Mouse (Mus musculus) MEL (cell line): Measurements from ENCODE around the gene Serhl. TPM values are rescaled to one million over a fixed set of nuclear protein-coding genes. Genes with fewer than 3 reads are reported as not detected.
A peak's percentile ranks its signal among the peaks of the same experiment; 100 is the strongest.

Experiments
- DNase-seq: peaks from one replicate; pipeline ENCODE4 v3.0.0; 2011; ENCODE audit warnings: low read depth, low spot score
- H3K27ac ChIP-seq: 2 replicates; pipeline ENCODE4 v1.5.1; 2012; ENCODE audit warnings: low read depth, mild to moderate bottlenecking, control low read depth, low read length, moderate library complexity; ENCODE audit not compliant: control insufficient read depth
- H3K27me3 ChIP-seq, 2 experiments: fragments of 150-350 bp in 1 of 2; sonication (generic) in 1 of 2; 2 replicates each; pipeline ENCODE4 v1.6.1; 2012; ENCODE audit warnings: low read length in 2 of 2, mild to moderate bottlenecking in 2 of 2, improper control_type of control experiment in 1 of 2, moderate library complexity in 1 of 2; ENCODE audit not compliant: insufficient read depth in 2 of 2, control insufficient read depth in 1 of 2
- H3K36me3 ChIP-seq, 2 experiments: 2 replicates each; pipeline ENCODE4 v1.6.1; 2012 to 2014; ENCODE audit warnings: low read length in 2 of 2, improper control_type of control experiment in 1 of 2, inconsistent platforms in 1 of 2, mild to moderate bottlenecking in 1 of 2; ENCODE audit not compliant: insufficient read depth in 2 of 2, control insufficient read depth in 1 of 2
- H3K4me1 ChIP-seq, 2 experiments: fragments of 150-350 bp in 1 of 2; sonication (generic) in 1 of 2; 2 replicates each; pipeline ENCODE4 v1.6.1; 2012; ENCODE audit warnings: low read length in 2 of 2, improper control_type of control experiment in 1 of 2, mild to moderate bottlenecking in 1 of 2; ENCODE audit not compliant: insufficient read depth in 2 of 2, control insufficient read depth in 1 of 2
- H3K4me3 ChIP-seq, 2 experiments: fragments of 150-350 bp in 1 of 2; sonication (generic) in 1 of 2; 2 replicates each; pipeline ENCODE4 v1.5.1; 2012; ENCODE audit warnings: low read depth in 2 of 2, low read length in 2 of 2, mild to moderate bottlenecking in 2 of 2, moderate library complexity in 2 of 2, control low read depth in 1 of 2, improper control_type of control experiment in 1 of 2; ENCODE audit not compliant: control insufficient read depth in 1 of 2, insufficient read depth in 1 of 2
- H3K79me2 ChIP-seq: 2 replicates; pipeline ENCODE4 v1.6.1; 2012; ENCODE audit warnings: mild to moderate bottlenecking, low read length, moderate library complexity; ENCODE audit not compliant: control insufficient read depth, poor library complexity, insufficient read depth
- H3K9ac ChIP-seq: 2 replicates; pipeline ENCODE4 v1.6.1; 2012; ENCODE audit warnings: low read depth, mild to moderate bottlenecking, control low read depth, low read length, moderate library complexity; ENCODE audit not compliant: control insufficient read depth, poor library complexity, severe bottlenecking
- H3K9me3 ChIP-seq: fragments of 150-350 bp; sonication (generic); replicated peaks from 2 replicates; pipeline ENCODE4 v1.6.1; 2012; ENCODE audit warnings: mild to moderate bottlenecking, low read length, improper control_type of control experiment, moderate library complexity; ENCODE audit not compliant: insufficient read depth
- BHLHE40 ChIP-seq: IDR thresholded peaks from 2 replicates; pipeline ENCODE4 v1.6.1; 2012; ENCODE audit warnings: low read depth, mild to moderate bottlenecking, inconsistent platforms, low read length, improper control_type of control experiment, borderline replicate concordance
- CHD1 ChIP-seq: IDR thresholded peaks from 2 replicates; pipeline ENCODE4 v1.6.1; 2012; ENCODE audit warnings: low read depth, mild to moderate bottlenecking, inconsistent platforms, low read length, improper control_type of control experiment
- CHD2 ChIP-seq: IDR thresholded peaks from 2 replicates; pipeline ENCODE4 v1.6.1; 2011; ENCODE audit warnings: low read length, improper control_type of control experiment
- CTCF ChIP-seq, 3 experiments: IDR thresholded peaks in 2 of 3; conservative IDR thresholded peaks in 1 of 3; 2 replicates each; pipeline ENCODE4 v1.5.1; 2011 to 2012; ENCODE audit warnings: low read length in 3 of 3, low read depth in 2 of 3, mild to moderate bottlenecking in 2 of 3, improper control_type of control experiment in 1 of 3, inconsistent platforms in 1 of 3, mixed read lengths in 1 of 3, moderate library complexity in 1 of 3; ENCODE audit not compliant: control insufficient read depth in 1 of 3, insufficient read depth in 1 of 3, poor library complexity in 1 of 3, severe bottlenecking in 1 of 3
- E2F4 ChIP-seq: IDR thresholded peaks from 2 replicates; pipeline ENCODE4 v1.6.1; 2011; ENCODE audit warnings: low read depth, low read length, improper control_type of control experiment, borderline replicate concordance
- ELF1 ChIP-seq: IDR thresholded peaks from 2 replicates; pipeline ENCODE4 v1.6.1; 2014; ENCODE audit warnings: low read depth, mild to moderate bottlenecking, inconsistent platforms, low read length, improper control_type of control experiment, moderate library complexity
- EP300 ChIP-seq, 2 experiments: IDR thresholded peaks; 2 replicates each; pipeline ENCODE4 v1.6.1; 2011; ENCODE audit warnings: improper control_type of control experiment in 2 of 2, low read length in 2 of 2, low read depth in 1 of 2, mild to moderate bottlenecking in 1 of 2
- GABPA ChIP-seq: IDR thresholded peaks from 2 replicates; pipeline ENCODE4 v1.6.1; 2012; ENCODE audit warnings: low read depth, mild to moderate bottlenecking, inconsistent platforms, low read length, improper control_type of control experiment, moderate library complexity
- JUND ChIP-seq: IDR thresholded peaks from 2 replicates; pipeline ENCODE4 v1.6.1; 2011; ENCODE audit warnings: low read depth, mild to moderate bottlenecking, improper control_type of control experiment, low read length
- KAT2A ChIP-seq: conservative IDR thresholded peaks from 2 replicates; pipeline ENCODE4 v1.6.1; 2012; ENCODE audit warnings: low read depth, low read length, improper control_type of control experiment, inconsistent platforms
- MAFK ChIP-seq: IDR thresholded peaks from 2 replicates; pipeline ENCODE4 v1.6.1; 2011; ENCODE audit warnings: low read depth, mild to moderate bottlenecking, low read length, improper control_type of control experiment, borderline replicate concordance
- MAX ChIP-seq: IDR thresholded peaks from 2 replicates; pipeline ENCODE4 v1.6.1; 2011; ENCODE audit warnings: low read length, improper control_type of control experiment
- MAZ ChIP-seq: IDR thresholded peaks from 2 replicates; pipeline ENCODE4 v1.6.1; 2012; ENCODE audit warnings: low read depth, mild to moderate bottlenecking, inconsistent platforms, low read length, improper control_type of control experiment
- MEF2A ChIP-seq: IDR thresholded peaks from 2 replicates; pipeline ENCODE4 v1.6.1; 2014; ENCODE audit warnings: low read depth, mild to moderate bottlenecking, inconsistent platforms, low read length, improper control_type of control experiment; ENCODE audit not compliant: poor library complexity, insufficient replicate concordance, severe bottlenecking; ENCODE audit errors: extremely low read depth
- MYC ChIP-seq: IDR thresholded peaks from 2 replicates; pipeline ENCODE4 v1.6.1; 2011; ENCODE audit warnings: low read depth, mild to moderate bottlenecking, low read length, improper control_type of control experiment, moderate library complexity
- NRF1 ChIP-seq: IDR thresholded peaks from 2 replicates; pipeline ENCODE4 v1.6.1; 2014; ENCODE audit warnings: low read depth, mild to moderate bottlenecking, inconsistent platforms, low read length, improper control_type of control experiment, moderate library complexity; ENCODE audit not compliant: poor library complexity, insufficient read depth, severe bottlenecking
- POLR2AphosphoS2 ChIP-seq: IDR thresholded peaks from 2 replicates; pipeline ENCODE4 v1.6.1; 2011; ENCODE audit warnings: low read length, improper control_type of control experiment
- RAD21 ChIP-seq: IDR thresholded peaks from 2 replicates; pipeline ENCODE4 v1.6.1; 2011; ENCODE audit warnings: mild to moderate bottlenecking, low read depth, low read length, improper control_type of control experiment
- SMC3 ChIP-seq: IDR thresholded peaks from 2 replicates; pipeline ENCODE4 v1.6.1; 2011; ENCODE audit warnings: low read depth, low read length, improper control_type of control experiment
- TAL1 ChIP-seq: IDR thresholded peaks from 2 replicates; pipeline ENCODE4 v1.6.1; 2012; ENCODE audit warnings: mild to moderate bottlenecking, inconsistent platforms, low read length, moderate library complexity, mixed read lengths
- TBP ChIP-seq: IDR thresholded peaks from 2 replicates; pipeline ENCODE4 v1.8.0; 2011; ENCODE audit warnings: low read depth, low read length, improper control_type of control experiment
- UBTF ChIP-seq: IDR thresholded peaks from 2 replicates; pipeline ENCODE4 v1.6.1; 2012; ENCODE audit warnings: low read depth, mild to moderate bottlenecking, inconsistent platforms, low read length, improper control_type of control experiment, moderate library complexity, borderline replicate concordance; ENCODE audit not compliant: insufficient read depth
- USF1 ChIP-seq: IDR thresholded peaks from 2 replicates; pipeline ENCODE4 v1.6.1; 2014; ENCODE audit warnings: low read depth, mild to moderate bottlenecking, inconsistent platforms, low read length, improper control_type of control experiment, moderate library complexity
- USF2 ChIP-seq, 2 experiments: IDR thresholded peaks; 2 replicates each; pipeline ENCODE4 v1.6.1; 2011 to 2012; ENCODE audit warnings: improper control_type of control experiment in 2 of 2, low read length in 2 of 2, borderline replicate concordance in 1 of 2, inconsistent platforms in 1 of 2, low read depth in 1 of 2, mild to moderate bottlenecking in 1 of 2; ENCODE audit not compliant: insufficient read depth in 1 of 2
- ZC3H11A ChIP-seq: IDR thresholded peaks from 2 replicates; pipeline ENCODE4 v1.6.1; 2012; ENCODE audit warnings: low read depth, mild to moderate bottlenecking, inconsistent platforms, low read length, improper control_type of control experiment
- ZKSCAN1 ChIP-seq: IDR thresholded peaks from 2 replicates; pipeline ENCODE4 v1.6.1; 2012; ENCODE audit warnings: low read depth, mild to moderate bottlenecking, inconsistent platforms, low read length, improper control_type of control experiment, moderate library complexity
- ZMIZ1 ChIP-seq: IDR thresholded peaks from 2 replicates; pipeline ENCODE4 v1.6.1; 2012; ENCODE audit warnings: low read depth, mild to moderate bottlenecking, inconsistent platforms, low read length, improper control_type of control experiment, moderate library complexity
- ZNF384 ChIP-seq: IDR thresholded peaks from 2 replicates; pipeline ENCODE4 v1.6.1; 2012; ENCODE audit warnings: low read depth, mild to moderate bottlenecking, inconsistent platforms, low read length, improper control_type of control experiment
- polyA plus RNA-seq, 2 experiments: library from polyadenylated mRNA; stranded (reverse) in 1 of 2; unstranded in 1 of 2; fragments of >175 nt in 1 of 2; fragments of >200 nt in 1 of 2; gene quantifications; 2 replicates each; pipeline versions ENCODE4 v1.2.1 to v1.2.4; 2012; ENCODE audit warnings: low replicate concordance in 2 of 2, low read depth in 1 of 2; ENCODE audit not compliant: insufficient read length in 2 of 2, insufficient read depth in 1 of 2, missing spikeins in 1 of 2
- total RNA-seq: library from RNA; depleted of rRNA; stranded (reverse); fragments of 300-350 nt; gene quantifications from 2 replicates; pipeline ENCODE4 v1.2.3, GENCODE M21; 2012

Serhl gene
- total and polyA plus RNA-seq, 3 experiments: 19.6 to 57.3 TPM; not detected in 1

DNA sequence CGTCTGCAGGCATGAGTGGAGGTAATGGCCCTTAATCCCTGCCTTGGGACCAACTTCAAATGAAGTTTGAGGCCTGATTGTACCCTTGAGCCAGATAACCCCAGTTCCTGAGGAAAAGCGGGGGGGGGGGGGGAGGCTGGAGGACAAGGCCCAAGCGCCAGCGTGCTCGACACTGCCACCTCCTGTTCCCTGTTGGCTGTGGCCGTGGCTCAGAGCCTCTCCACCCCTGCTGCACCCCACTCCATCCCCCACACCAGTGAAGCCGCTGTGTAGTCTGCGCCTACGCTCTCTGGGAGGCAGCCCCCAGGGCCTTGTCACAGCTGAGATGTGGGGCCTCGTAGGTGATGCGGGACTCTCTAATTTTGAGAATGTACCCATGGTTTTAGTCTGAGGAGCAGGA, 23.6 kb downstream of the Serhl start:
- Histone ChIP-seq H3K79me2 (no peaks in the 10 kb centered on the region), H3K9me3 (no peaks in the 10 kb centered on the region), H3K4me3 (no peak overlapping the region), H3K36me3 (no peaks in the 10 kb centered on the region), H3K27ac (no peak overlapping the region), H3K9ac (no peak overlapping the region), H3K4me1 (no peaks in the 10 kb centered on the region), H3K27me3 (no peaks in the 10 kb centered on the region)
- peak; percentile 56 for DNase-seq
- no peak for TF ChIP-seq ZKSCAN1
- TF ChIP-seq MAFK: no peak
- no peak for TF ChIP-seq NRF1
- no peak for TF ChIP-seq ZC3H11A
- TF ChIP-seq ZMIZ1: no peak
- no peak for TF ChIP-seq EP300 (IDR thresholded peaks at IDR 0.05; ENCODE audit: low read depth in 1 of 2, low read length in 2 of 2)
- no peak for TF ChIP-seq TAL1
- no peak for TF ChIP-seq POLR2AphosphoS2
- TF ChIP-seq USF1: no peak
- peak; percentile 27 to 75 (median 50); a peak in 5 of 6 replicates for TF ChIP-seq CTCF (IDR thresholded peaks at IDR 0.05 in 2 of 3, conservative IDR thresholded peaks at IDR 0.05 in 1 of 3; ENCODE audit: control insufficient read depth in 1 of 3, insufficient read depth in 1 of 3, low read depth in 2 of 3, low read length in 3 of 3, poor library complexity in 1 of 3, severe bottlenecking in 1 of 3)
- peak; percentile 10; the same call in 1 of the 2 replicates for TF ChIP-seq RAD21
- no peak for TF ChIP-seq UBTF
- TF ChIP-seq USF2 (IDR thresholded peaks at IDR 0.05; ENCODE audit: borderline replicate concordance in 1 of 2, insufficient read depth in 1 of 2, low read depth in 1 of 2, low read length in 2 of 2): no peak
- TF ChIP-seq CHD2: no peak
- no peak for TF ChIP-seq MAX
- TF ChIP-seq ELF1: no peak
- TF ChIP-seq E2F4: no peak
- TF ChIP-seq MYC: no peak
- TF ChIP-seq MEF2A: no peak
- TF ChIP-seq GABPA: no peak
- TF ChIP-seq JUND: no peak
- TF ChIP-seq TBP: no peak
- no peak for TF ChIP-seq KAT2A
- TF ChIP-seq CHD1: no peak
- TF ChIP-seq BHLHE40: no peak
- no peak for TF ChIP-seq ZNF384
- 0 out of 2 replicates have a peak, but pooled peaks have one; percentile 20 for TF ChIP-seq MAZ
- TF ChIP-seq SMC3: peak; percentile 49
